Mouse (Mus musculus): ENCODE measurements around the gene Gm3542. TPM values are rescaled to one million over a fixed set of nuclear protein-coding genes. Genes with fewer than 3 reads are reported as not detected.
"Not testable (repeated sequence)": the region's sequence is repeated elsewhere in the genome, so short reads cannot be mapped to it uniquely, and the experiment has no call there.

Gm3542 gene
- polyA plus RNA-seq (2012; rRNA removed): not detected in 2 replicates

DNA sequence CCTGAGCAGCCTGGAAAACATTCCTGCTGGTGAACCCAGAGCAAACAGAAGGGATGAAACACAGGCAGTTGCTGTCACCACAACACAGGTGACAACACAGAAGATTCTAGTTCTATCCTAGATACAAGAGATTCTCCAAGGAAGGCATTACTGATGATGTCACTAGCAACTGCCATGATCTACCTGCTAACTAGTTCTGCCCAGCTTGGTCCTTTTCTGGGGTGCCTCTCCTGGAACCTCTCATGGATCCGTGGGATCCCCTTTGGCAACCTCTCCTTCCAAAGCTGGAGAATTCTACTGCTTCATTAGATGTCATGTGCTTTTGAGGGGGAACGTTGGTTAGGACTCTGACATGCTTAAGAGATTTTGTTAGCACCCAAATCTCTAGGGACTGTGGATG lies at the start of gene Gm3542:
Gene Gm3542, minus strand, starts transcription at position 101 of the 400 bp plus-strand sequence.
- WGBS: no CpG with 5 or more reads among the region's 2 CpGs
- DNase-seq; H3K4me3 ChIP-seq (replicated peaks; ENCODE audit: extremely low read depth, low read depth, low read length); H3K4me1 ChIP-seq (ENCODE audit: control insufficient read depth, insufficient read depth, low read length): not testable (repeated sequence)

Other genes with a start within 250 kb of the Gm3542 start
- not detected in 2 replicates for gene Gm8279, start 203.4 kb downstream of the Gm3542 start, polyA plus RNA-seq (2012; rRNA removed)
- not detected in 2 replicates for gene Gm3317, start 170.4 kb downstream of the Gm3542 start, polyA plus RNA-seq (2012; rRNA removed)
- gene Gm8271, start 149.1 kb downstream of the Gm3542 start, polyA plus RNA-seq (2012; rRNA removed): not detected in 2 replicates
- gene Gm3526, start 74.3 kb downstream of the Gm3542 start, polyA plus RNA-seq (2012; rRNA removed): not detected in 2 replicates
- gene Gm3500, start 54.1 kb upstream of the Gm3542 start, polyA plus RNA-seq (2012; rRNA removed): not detected in 2 replicates
- gene Gm3194, start 120.5 kb upstream of the Gm3542 start, polyA plus RNA-seq (2012; rRNA removed): 0.20 and 0.26 TPM in 2 replicates
- not detected in 2 replicates for gene Gm8246, start 142.9 kb upstream of the Gm3542 start, polyA plus RNA-seq (2012; rRNA removed)
- gene Gm3187, start 149.3 kb upstream of the Gm3542 start, polyA plus RNA-seq (2012; rRNA removed): not detected in 2 replicates
- gene Gm3488, start 166.7 kb upstream of the Gm3542 start, polyA plus RNA-seq (2012; rRNA removed): not detected in 2 replicates
- gene Gm3532, start 203.6 kb upstream of the Gm3542 start, polyA plus RNA-seq (2012; rRNA removed): not detected in 2 replicates